Mouse (Mus musculus): Measurements from ENCODE around the gene Uggt1.

Gene Uggt1

GRCm38 (mm10) chr1:36112665-36113064 is 131.9 kb downstream of the Uggt1 start:
- no peak for DNase-seq

DNA sequence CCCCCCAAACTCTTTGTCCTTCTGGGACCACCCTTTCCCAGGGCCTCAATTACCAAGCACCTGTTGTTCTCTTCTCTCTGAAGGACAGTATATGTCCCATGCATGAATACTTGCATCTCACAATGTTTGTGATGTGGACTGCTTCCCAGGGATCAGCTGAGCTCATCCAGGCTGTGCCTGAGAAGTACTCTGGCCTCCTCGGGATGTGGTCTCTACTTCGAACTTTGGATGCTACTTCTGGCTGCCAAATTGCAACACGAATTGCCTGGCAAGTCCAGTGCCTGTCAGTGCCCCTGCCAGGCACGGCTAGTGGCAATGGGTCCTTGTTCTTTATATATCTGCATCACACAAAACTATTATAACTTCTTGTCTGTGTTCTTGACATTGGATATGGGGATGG is 134.5 kb downstream of the Uggt1 start:
- no peak for DNase-seq

GRCm38 (mm10) chr1:36105917-36106706 is 138.4 kb downstream of the Uggt1 start:
- no peak for DNase-seq

- DNase-seq = no peak
Measured at GRCm38 (mm10) chr1:36100371-36100770, 144.1 kb downstream of the Uggt1 start.

- DNase-seq = no peak
Measured at GRCm38 (mm10) chr1:36098432-36098831, 146.1 kb downstream of the Uggt1 start.

DNA sequence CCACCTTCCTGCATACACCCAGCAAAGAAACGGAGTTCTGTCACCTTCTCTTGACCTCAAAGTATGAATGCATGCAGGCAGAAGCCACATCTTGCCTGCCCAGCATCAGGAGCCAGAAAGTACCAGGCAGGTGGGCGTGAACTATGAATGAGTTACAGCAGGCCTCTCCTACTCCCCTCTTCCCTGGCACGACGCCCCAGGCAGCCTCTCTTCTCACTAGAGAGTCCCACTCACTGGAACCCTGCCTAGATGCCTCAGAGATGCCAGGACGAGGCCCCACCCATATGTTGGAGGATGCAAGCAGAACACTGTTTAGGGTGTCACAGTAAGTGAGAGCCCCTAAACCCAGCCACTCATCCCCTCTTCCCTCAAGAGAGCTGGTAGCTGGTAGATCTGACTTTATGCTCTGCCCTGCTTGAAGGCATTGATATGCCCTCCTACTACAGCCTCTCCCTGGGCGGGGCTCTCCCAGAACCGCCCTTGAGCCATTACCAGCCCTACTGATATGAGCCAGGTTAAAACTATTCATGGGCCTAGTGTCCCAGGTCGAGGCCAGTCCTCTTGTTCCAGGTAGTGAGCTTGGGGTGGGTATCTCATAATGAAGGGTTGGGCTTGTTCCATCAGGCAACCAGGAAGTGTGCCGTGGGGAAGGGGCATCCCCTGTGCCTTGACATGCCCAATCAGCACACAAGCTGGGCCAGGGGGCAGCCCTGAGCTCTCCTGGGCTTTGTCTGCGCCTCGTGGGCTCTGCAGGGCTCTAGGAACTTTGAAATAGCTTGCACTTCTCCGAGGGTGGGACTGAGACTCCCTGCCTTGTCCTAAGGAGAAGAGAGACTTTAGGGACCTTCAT is 148.9 kb downstream of the Uggt1 start:
- no peak for DNase-seq

DNA sequence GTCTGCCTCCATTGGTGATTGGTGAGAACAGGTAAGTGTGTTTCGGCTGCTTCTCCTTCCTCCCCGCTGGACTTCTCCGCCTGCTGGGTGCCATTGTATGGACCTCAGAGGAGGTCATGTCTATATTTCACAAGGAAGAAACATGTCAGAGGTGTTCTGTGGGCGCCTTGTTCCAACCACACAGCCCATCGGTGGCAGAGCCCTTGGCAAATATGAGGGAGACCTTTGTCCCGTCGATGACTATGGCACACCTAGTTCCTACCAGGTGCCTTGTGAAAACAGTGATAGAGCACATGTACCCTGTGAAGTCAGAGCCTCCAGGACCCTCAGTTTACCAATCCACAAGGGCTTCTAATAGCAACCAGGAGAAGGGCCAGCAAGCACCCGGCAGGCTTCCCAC is 150.8 kb downstream of the Uggt1 start:
- DNase-seq = no peak

GRCm38 (mm10) chr1:36091246-36091645 is 153.3 kb downstream of the Uggt1 start:
- DNase-seq = no peak

- no peak for DNase-seq
Measured at GRCm38 (mm10) chr1:36090722-36091110, 153.8 kb downstream of the Uggt1 start.
